ENCODE assay signal across 8 mouse cellular contexts in the genomic region with DNA sequence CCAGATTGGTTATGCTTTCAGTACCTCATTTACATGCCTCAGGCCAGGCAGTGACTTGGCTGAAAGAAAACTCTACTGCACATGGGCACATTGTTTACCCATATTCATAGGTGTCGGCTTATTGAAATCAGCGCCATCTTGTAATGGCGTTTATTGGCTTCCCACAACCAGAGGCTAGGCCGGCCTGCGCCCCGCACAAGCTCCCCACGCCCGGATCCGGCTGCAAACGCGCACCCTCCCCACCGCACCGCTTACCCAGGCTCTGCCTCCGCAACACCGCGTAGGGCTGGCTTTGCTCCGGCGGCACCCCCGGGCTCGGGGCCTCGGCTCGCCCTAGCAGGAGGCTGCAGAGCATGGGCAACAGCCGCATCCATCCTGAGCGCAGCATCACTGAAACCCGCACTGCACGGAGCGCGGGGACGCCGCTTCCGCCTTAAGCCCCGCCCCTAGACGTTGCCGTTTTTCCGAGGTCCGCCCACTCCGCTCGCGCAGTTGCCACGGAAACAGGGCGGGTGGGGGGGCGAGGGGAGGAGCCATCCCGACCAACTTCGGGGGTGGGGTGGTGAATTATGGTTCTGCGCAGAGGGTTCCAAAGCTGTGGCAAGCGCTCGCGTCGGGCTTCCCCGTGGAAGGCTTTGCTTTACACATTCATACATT. TPM values are rescaled to one million over a fixed set of nuclear protein-coding genes. Genes with fewer than 3 reads are reported as not detected.
DNase-seq lines count a peak whose midpoint lies in the region; ATAC-seq and TF ChIP-seq lines count a peak whose summit lies in the region.

No protein-coding gene starts in this region.

- peak; percentile 86 for DNase-seq in layer of hippocampus, adult 11-12 months (ENCODE audit: low spot score)
- DNase-seq in layer of hippocampus, adult 9-10 months (ENCODE audit: low spot score): no peak
- DNase-seq in heart, adult 2 months: peak; percentile 86 to 87
- DNase-seq in kidney, adult 8-10 months: peak; percentile 73 to 77
- peak; percentile 94 for DNase-seq in midbrain, postnatal 0 days (ENCODE audit: low spot score)
- DNase-seq in spleen, postnatal 10 days (ENCODE audit: low spot score in 2 of 2): peak; percentile 72 to 89

- TF ChIP-seq EP300 in heart, adult 2 months (IDR thresholded peaks at IDR 0.05; ENCODE audit: insufficient read depth, low read depth, low read length): no peak

- H3K9me3 ChIP-seq in embryonic facial prominence, embryonic 13.5 days: peaks cover 4% of the 10 kb centered on the region; the same call in 1 of the 2 replicates
- H3K9me3 ChIP-seq in limb, embryonic 15.5 days: no peaks in the 10 kb centered on the region
- H3K9me3 ChIP-seq in midbrain, postnatal 0 days (ENCODE audit: low read length): no peaks in the 10 kb centered on the region

- no peaks in the 10 kb centered on the region for H3K27me3 ChIP-seq in embryonic facial prominence, embryonic 13.5 days
- no peaks in the 10 kb centered on the region for H3K27me3 ChIP-seq in heart, adult 2 months (ENCODE audit: control insufficient read depth, insufficient read depth, low read length)
- no peaks in the 10 kb centered on the region for H3K27me3 ChIP-seq in limb, embryonic 15.5 days
- no peaks in the 10 kb centered on the region for H3K27me3 ChIP-seq in midbrain, postnatal 0 days (ENCODE audit: insufficient read depth, low read length)

- peak overlapping the region; percentile 86 for H3K9ac ChIP-seq in embryonic facial prominence, embryonic 13.5 days
- peak overlapping the region; percentile 86 for H3K9ac ChIP-seq in heart, adult 2 months (ENCODE audit: low read depth, low read length)
- peak overlapping the region; percentile 72 for H3K9ac ChIP-seq in limb, embryonic 15.5 days
- peak overlapping the region; percentile 89 for H3K9ac ChIP-seq in midbrain, postnatal 0 days (replicated peaks; ENCODE audit: low read length, poor library complexity, severe bottlenecking)

- H3K4me3 ChIP-seq in embryonic facial prominence, embryonic 13.5 days: peak overlapping the region; percentile 92
- H3K4me3 ChIP-seq in heart, adult 2 months: peak overlapping the region; percentile 76
- peak overlapping the region; percentile 94 for H3K4me3 ChIP-seq in limb, embryonic 15.5 days
- peak overlapping the region; percentile 79 for H3K4me3 ChIP-seq in midbrain, postnatal 0 days (ENCODE audit: low read depth, low read length)

- TF ChIP-seq CTCF in heart, adult 2 months (IDR thresholded peaks at IDR 0.05): no peak
- no peak for TF ChIP-seq CTCF in midbrain, postnatal 0 days (IDR thresholded peaks at IDR 0.05)

- peak; percentile 88 for ATAC-seq in embryonic facial prominence, embryonic 13.5 days (ENCODE audit: insufficient number of reproducible peaks, insufficient read depth, low FRiP score, low TSS enrichment, low read depth)
- peak; percentile 90 for ATAC-seq in limb, embryonic 15.5 days (ENCODE audit: insufficient number of reproducible peaks, low FRiP score, low TSS enrichment, low read depth)
- ATAC-seq in midbrain, postnatal 0 days (ENCODE audit: low FRiP score): peak; percentile 97

- peaks cover 42% of the 10 kb centered on the region for H3K36me3 ChIP-seq in embryonic facial prominence, embryonic 13.5 days
- H3K36me3 ChIP-seq in heart, adult 2 months (ENCODE audit: control insufficient read depth, insufficient read depth, low read length): no peaks in the 10 kb centered on the region
- H3K36me3 ChIP-seq in limb, embryonic 15.5 days: peaks cover 9% of the 10 kb centered on the region
- peaks cover 2% of the 10 kb centered on the region for H3K36me3 ChIP-seq in midbrain, postnatal 0 days (ENCODE audit: insufficient read depth, low read length)

- H3K79me2 ChIP-seq in heart, adult 2 months (replicated peaks; ENCODE audit: control insufficient read depth, insufficient read depth, low read length): no peaks in the 10 kb centered on the region

- peaks cover 11% of the 10 kb centered on the region; the same call in 1 of the 2 replicates for H3K4me1 ChIP-seq in embryonic facial prominence, embryonic 13.5 days
- no peaks in the 10 kb centered on the region for H3K4me1 ChIP-seq in heart, adult 2 months (ENCODE audit: control insufficient read depth, insufficient read depth, low read length)
- peaks cover 14% of the 10 kb centered on the region for H3K4me1 ChIP-seq in limb, embryonic 15.5 days
- H3K4me1 ChIP-seq in midbrain, postnatal 0 days (ENCODE audit: insufficient read depth, low read length): no peaks in the 10 kb centered on the region

- peak overlapping the region; percentile 62 for H3K4me2 ChIP-seq in embryonic facial prominence, embryonic 13.5 days
- peak overlapping the region; percentile 60 for H3K4me2 ChIP-seq in limb, embryonic 15.5 days
- peak overlapping the region; percentile 51 for H3K4me2 ChIP-seq in midbrain, postnatal 0 days (ENCODE audit: low read depth, low read length, poor library complexity, severe bottlenecking)

- peak; percentile 83 for TF ChIP-seq POLR2A in heart, adult 2 months (IDR thresholded peaks at IDR 0.05; ENCODE audit: insufficient read depth, low read depth, low read length)

- H3K27ac ChIP-seq in embryonic facial prominence, embryonic 13.5 days: peak overlapping the region; percentile 92
- peak overlapping the region; percentile 57 for H3K27ac ChIP-seq in heart, adult 2 months
- peak overlapping the region; percentile 90 for H3K27ac ChIP-seq in limb, embryonic 15.5 days
- H3K27ac ChIP-seq in midbrain, postnatal 0 days (ENCODE audit: low read depth, low read length): peak overlapping the region; percentile 96

- intact Hi-C loops in heart, adult 2 months (cut with DNase I): no loop called here

- WGBS in embryonic facial prominence, embryonic 13.5 days: under 1% methylated on average over 50 of the region's 50 CpGs
- 1% methylated on average over 50 of the region's 50 CpGs for WGBS in heart, adult 2 months
- under 1% methylated on average over 50 of the region's 50 CpGs for WGBS in limb, embryonic 15.5 days
- WGBS in midbrain, postnatal 0 days: under 1% methylated on average over 50 of the region's 50 CpGs

RNA-seq across cellular contexts. Expression of gene 1500011B03Rik, which starts 9.6 kb away (rescaled TPM):
- polyA plus RNA-seq in embryonic facial prominence, embryonic 13.5 days (2015; fragmentation: Nextera tagmentation; extraction: Ambion mirVana): 103 TPM in 2 replicates
- total RNA-seq in heart, adult 2 months (2021): 1 to 10 TPM; 3.2 to 4.9 TPM
- polyA plus RNA-seq in heart, adult 2 months (2012; rRNA removed): 4.3 and 7.4 TPM in 2 replicates
- polyA plus RNA-seq in limb, embryonic 15.5 days (2015; fragmentation: Nextera tagmentation; extraction: Ambion mirVana): 73.5 and 76.4 TPM in 2 replicates
- 299 and 345 TPM in 2 replicates for total RNA-seq in midbrain, postnatal 0 days (2014; rRNA removed)
- polyA plus RNA-seq in midbrain, postnatal 0 days (2015; fragmentation: Nextera tagmentation; extraction: Ambion mirVana): 372 and 393 TPM in 2 replicates

RNA-seq across cellular contexts. Expression of gene Git2, which starts 38.3 kb away (rescaled TPM):
- 49.6 and 49.8 TPM in 2 replicates for polyA plus RNA-seq in embryonic facial prominence, embryonic 13.5 days (2015; fragmentation: Nextera tagmentation; extraction: Ambion mirVana)
- 10 to 100 TPM; 27.6 to 28.7 TPM for total RNA-seq in heart, adult 2 months (2021)
- 32.6 and 35.3 TPM in 2 replicates for polyA plus RNA-seq in heart, adult 2 months (2012; rRNA removed)
- 44.9 and 47.8 TPM in 2 replicates for polyA plus RNA-seq in limb, embryonic 15.5 days (2015; fragmentation: Nextera tagmentation; extraction: Ambion mirVana)
- total RNA-seq in midbrain, postnatal 0 days (2014; rRNA removed): 41.8 and 45.1 TPM in 2 replicates
- polyA plus RNA-seq in midbrain, postnatal 0 days (2015; fragmentation: Nextera tagmentation; extraction: Ambion mirVana): 25.5 and 33.8 TPM in 2 replicates

RNA-seq across cellular contexts. Expression of gene Ankrd13a, which starts 39.2 kb away (rescaled TPM):
- 45.9 and 47.0 TPM in 2 replicates for polyA plus RNA-seq in embryonic facial prominence, embryonic 13.5 days (2015; fragmentation: Nextera tagmentation; extraction: Ambion mirVana)
- 10 to 100 TPM; 31.4 to 32.9 TPM for total RNA-seq in heart, adult 2 months (2021)
- 21.3 and 32.2 TPM in 2 replicates for polyA plus RNA-seq in heart, adult 2 months (2012; rRNA removed)
- polyA plus RNA-seq in limb, embryonic 15.5 days (2015; fragmentation: Nextera tagmentation; extraction: Ambion mirVana): 40.8 and 47.0 TPM in 2 replicates
- total RNA-seq in midbrain, postnatal 0 days (2014; rRNA removed): 39.3 and 47.3 TPM in 2 replicates
- polyA plus RNA-seq in midbrain, postnatal 0 days (2015; fragmentation: Nextera tagmentation; extraction: Ambion mirVana): 22.4 and 24.9 TPM in 2 replicates

RNA-seq across cellular contexts. Expression of gene 4930519G04Rik, which starts 39.8 kb away (rescaled TPM):
- 0.45 TPM in 1 of 2 replicates, not detected in the other for polyA plus RNA-seq in embryonic facial prominence, embryonic 13.5 days (2015; fragmentation: Nextera tagmentation; extraction: Ambion mirVana)
- total RNA-seq in heart, adult 2 months (2021): not detected
- polyA plus RNA-seq in heart, adult 2 months (2012; rRNA removed): not detected in 2 replicates
- polyA plus RNA-seq in limb, embryonic 15.5 days (2015; fragmentation: Nextera tagmentation; extraction: Ambion mirVana): not detected in 2 replicates
- total RNA-seq in midbrain, postnatal 0 days (2014; rRNA removed): not detected in 2 replicates
- polyA plus RNA-seq in midbrain, postnatal 0 days (2015; fragmentation: Nextera tagmentation; extraction: Ambion mirVana): not detected in 2 replicates

RNA-seq across cellular contexts. Expression of gene Gm9936, which starts 44.8 kb away (rescaled TPM):
- 0.51 and 0.56 TPM in 2 replicates for polyA plus RNA-seq in embryonic facial prominence, embryonic 13.5 days (2015; fragmentation: Nextera tagmentation; extraction: Ambion mirVana)
- not detected for total RNA-seq in heart, adult 2 months (2021)
- polyA plus RNA-seq in heart, adult 2 months (2012; rRNA removed): not detected in 2 replicates
- 0.05 and 0.07 TPM in 2 replicates for polyA plus RNA-seq in limb, embryonic 15.5 days (2015; fragmentation: Nextera tagmentation; extraction: Ambion mirVana)
- total RNA-seq in midbrain, postnatal 0 days (2014; rRNA removed): 5.8 and 6.7 TPM in 2 replicates
- polyA plus RNA-seq in midbrain, postnatal 0 days (2015; fragmentation: Nextera tagmentation; extraction: Ambion mirVana): 3.1 and 3.3 TPM in 2 replicates
